Mouse (Mus musculus): ENCODE measurements around the gene Gpr83.

Gpr83 gene

GRCm38 (mm10) chr9:14859868-14860639 lies at the start of gene Gpr83:
Gene Gpr83, plus strand, starts transcription at chr9:14860210.
- no peak for DNase-seq

- DNase-seq: no peak
Measured at GRCm38 (mm10) chr9:14821396-14821795, 38.6 kb upstream of the Gpr83 start.

GRCm38 (mm10) chr9:14824840-14825239 lies 35.2 kb upstream of the Gpr83 start:
- DNase-seq: no peak

GRCm38 (mm10) chr9:14827875-14828274 lies 32.1 kb upstream of the Gpr83 start:
- peak; percentile 66 for DNase-seq

- DNase-seq: no peak
Measured at GRCm38 (mm10) chr9:14832046-14832445, 28.0 kb upstream of the Gpr83 start.

GRCm38 (mm10) chr9:14835335-14836075 lies 24.5 kb upstream of the Gpr83 start:
- peak; percentile 21 for DNase-seq

- peak; percentile 5 for DNase-seq
Measured at GRCm38 (mm10) chr9:14839527-14839926, 20.5 kb upstream of the Gpr83 start.

GRCm38 (mm10) chr9:14839970-14840369 lies 20.0 kb upstream of the Gpr83 start:
- no peak for DNase-seq

GRCm38 (mm10) chr9:14841878-14842761 lies 17.9 kb upstream of the Gpr83 start:
- DNase-seq: peak; percentile 53

GRCm38 (mm10) chr9:14843311-14843857 lies 16.6 kb upstream of the Gpr83 start:
- DNase-seq: no peak

GRCm38 (mm10) chr9:14843901-14844300 lies 16.1 kb upstream of the Gpr83 start:
- DNase-seq: no peak

GRCm38 (mm10) chr9:14846428-14846827 lies 13.6 kb upstream of the Gpr83 start:
- no peak for DNase-seq

GRCm38 (mm10) chr9:14848267-14848935 lies 11.6 kb upstream of the Gpr83 start:
- DNase-seq: no peak

- DNase-seq: no peak
Measured at GRCm38 (mm10) chr9:14854585-14854984, 5.4 kb upstream of the Gpr83 start.

GRCm38 (mm10) chr9:14856922-14857654 lies 2.9 kb upstream of the Gpr83 start:
- no peak for DNase-seq

GRCm38 (mm10) chr9:14858170-14858706 lies 1.8 kb upstream of the Gpr83 start:
- no peak for DNase-seq

- DNase-seq: no peak
Measured at GRCm38 (mm10) chr9:14858782-14859181, 1.2 kb upstream of the Gpr83 start.

GRCm38 (mm10) chr9:14863126-14863525 lies 3.1 kb downstream of the Gpr83 start:
- no peak for DNase-seq

- no peak for DNase-seq
Measured at GRCm38 (mm10) chr9:14864726-14865125, 4.7 kb downstream of the Gpr83 start.

- peak; percentile 60 for DNase-seq
Measured at GRCm38 (mm10) chr9:14866957-14867356, 6.9 kb downstream of the Gpr83 start.

GRCm38 (mm10) chr9:14868326-14868725 lies 8.3 kb downstream of the Gpr83 start:
- DNase-seq: no peak

All from lung, postnatal 36 days (tissue).